Mouse (Mus musculus): ENCODE results near the gene Trappc4.
"Not testable (repeated sequence)": the region's sequence is repeated elsewhere in the genome, so short reads cannot be mapped to it uniquely, and the experiment has no call there.

Trappc4 gene

DNA sequence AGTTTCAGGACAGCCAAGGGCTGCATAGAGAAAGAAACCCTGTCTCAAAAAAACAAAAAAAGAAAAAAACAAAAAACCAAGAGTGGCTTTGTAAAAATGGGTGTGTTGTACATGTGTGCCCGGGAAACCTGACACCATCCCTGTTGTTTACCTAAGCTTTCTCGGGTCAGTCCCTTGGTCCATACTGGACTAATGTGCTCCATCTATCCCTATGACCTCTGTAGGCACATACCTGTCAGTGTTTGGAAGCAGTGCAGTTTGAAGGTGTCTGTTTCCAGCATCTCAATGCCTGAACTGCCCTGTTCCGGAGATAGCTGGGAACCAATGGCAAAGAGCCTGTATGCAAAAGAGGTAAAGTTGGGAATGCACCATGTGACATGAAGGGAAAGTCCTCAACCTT lies 2.4 kb downstream of the Trappc4 start:
- no peak for DNase-seq

DNA sequence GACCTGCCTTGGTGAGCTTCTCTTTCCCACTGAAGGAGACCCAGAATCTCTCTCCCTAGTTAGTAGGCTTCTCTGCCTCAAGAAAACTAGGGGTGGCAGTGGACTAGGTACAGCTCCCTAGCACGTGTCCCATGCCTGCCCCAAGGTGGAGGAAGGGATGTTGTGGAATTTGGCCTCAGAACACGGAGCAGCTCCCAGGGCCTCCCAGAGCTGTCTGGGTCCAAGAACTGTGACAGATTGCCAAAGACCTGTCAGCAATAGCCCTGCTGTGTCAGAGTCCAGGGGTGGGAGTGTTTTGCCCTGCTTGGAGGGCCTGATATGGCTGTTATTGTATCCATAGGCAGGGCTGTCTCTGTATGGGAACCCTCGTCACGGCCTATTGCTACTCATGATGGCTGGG lies 6.3 kb downstream of the Trappc4 start:
- DNase-seq: no peak

DNA sequence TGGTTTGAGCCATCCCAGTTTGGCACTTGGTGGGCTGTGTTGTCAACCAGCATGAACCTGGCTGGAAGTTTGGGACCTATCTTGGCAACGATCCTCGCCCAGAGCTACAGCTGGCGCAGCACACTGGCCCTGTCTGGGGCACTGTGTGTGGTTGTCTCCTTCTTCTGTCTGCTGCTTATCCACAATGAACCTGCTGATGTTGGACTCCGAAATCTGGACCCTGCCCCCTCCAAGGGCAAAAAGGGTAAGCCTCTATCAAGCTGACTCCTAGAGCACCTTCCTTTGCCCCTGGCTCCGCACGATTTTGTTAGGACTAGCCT lies 7.6 kb downstream of the Trappc4 start:
- no peak for DNase-seq

DNA sequence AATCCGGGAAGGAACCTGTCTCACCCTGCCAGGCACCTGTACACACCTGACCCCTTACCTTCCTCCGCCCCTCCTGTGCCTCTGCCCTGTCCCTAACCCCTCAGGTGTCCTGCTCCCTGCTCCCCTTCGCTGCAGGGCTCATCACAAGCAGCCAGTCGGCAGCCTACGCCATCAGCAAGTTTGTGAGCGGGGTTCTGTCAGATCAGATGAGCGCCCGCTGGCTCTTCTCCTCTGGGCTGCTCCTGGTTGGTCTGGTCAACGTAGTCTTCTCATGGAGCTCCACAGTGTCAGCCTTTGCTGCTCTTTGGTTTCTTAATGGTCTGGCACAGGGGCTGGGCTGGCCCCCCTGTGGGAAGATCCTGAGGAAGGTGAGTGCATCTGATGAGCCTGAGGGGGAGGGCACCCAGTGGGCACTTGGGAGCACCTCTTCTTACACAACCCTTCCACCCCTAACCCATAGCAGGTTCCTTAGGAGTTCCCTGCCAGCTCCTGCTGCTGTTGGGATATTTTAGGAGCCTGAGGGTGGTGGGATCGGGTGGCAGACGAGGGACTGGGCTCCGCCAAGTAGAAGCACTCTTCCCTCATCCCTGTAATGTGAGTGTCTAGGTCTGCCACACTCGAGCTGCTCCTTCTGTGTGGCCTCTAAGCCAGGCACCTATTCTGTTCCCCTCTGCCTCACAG lies 8.1 kb downstream of the Trappc4 start:
- no peak for DNase-seq

DNA sequence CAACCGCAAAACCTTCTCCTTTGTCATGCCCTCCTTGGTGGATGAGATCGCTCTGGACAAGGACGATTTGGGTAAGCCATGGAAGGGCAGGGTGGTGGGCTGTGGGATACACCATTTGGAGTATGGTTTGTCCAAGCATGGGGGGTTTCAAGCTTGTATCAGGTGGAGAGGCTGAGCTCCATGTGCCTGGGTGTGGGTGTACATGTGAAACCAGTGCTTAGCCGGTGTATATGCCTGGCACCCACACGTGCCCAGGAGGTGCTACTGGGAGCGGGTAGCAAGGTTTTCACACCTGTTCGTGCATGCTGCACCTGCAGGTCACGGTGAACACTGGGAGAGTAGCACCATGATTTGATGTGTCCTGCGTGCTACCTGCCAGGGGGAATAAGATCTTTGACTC lies 8.8 kb downstream of the Trappc4 start:
- DNase-seq: no peak

DNA sequence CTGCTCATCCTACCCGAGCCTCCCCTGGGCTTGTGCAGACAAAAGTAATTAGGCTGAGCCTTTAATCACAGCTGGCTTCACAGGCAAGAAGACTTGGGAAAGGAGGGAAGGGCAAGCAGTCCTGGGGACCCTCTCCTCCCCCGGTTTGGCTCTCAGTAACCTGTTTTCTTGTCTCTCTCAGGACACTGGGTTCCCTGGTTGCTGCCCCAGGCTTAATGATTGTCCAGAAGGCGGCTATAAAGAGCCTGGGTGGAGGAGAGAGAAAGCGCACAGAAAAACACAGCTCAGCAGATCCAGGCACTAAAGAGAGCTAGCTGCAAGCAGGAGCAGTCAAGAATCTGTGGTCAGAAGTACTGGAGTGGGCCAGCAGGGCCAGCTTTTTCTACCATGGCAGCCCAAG lies 9.3 kb downstream of the Trappc4 start:
- DNase-seq: no peak

DNA sequence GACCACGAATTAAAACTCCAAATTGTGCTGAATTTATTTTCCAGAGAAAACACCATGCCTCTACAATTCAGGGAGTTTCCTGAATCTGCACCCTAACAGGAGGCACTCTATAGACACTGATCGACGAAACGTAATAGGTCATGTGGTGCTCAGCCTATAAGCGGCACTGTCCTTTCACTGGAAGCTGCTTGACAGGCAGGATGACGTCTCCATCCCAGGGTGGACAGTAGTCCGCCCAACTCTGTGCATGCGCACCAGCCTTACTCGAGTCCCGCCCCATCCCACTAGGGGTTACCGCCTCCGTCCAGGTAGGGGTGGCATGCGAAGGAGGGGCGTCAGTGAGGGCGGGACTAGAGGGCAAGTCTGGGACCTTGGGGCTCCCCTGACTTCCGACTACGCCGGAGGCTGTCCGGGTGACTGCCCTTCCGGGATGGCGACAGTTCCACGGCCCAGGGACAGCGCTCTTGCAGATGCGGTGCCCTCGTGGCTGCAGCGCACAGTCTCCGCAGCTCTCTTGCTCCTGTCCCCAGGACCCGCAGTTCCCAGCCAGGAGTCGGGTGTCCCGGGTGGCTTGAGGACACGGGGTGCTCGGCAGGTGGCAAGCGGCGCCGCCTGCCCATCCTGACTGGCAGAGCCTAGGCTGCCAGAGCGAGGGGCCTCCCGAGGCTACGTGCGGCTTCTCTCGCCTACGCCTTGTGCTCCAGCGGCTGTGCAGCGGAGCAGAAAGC lies 10.6 kb downstream of the Trappc4 start, which contains the start of gene Slc37a4:
Gene Slc37a4 (plus strand): TSS at position 169 of the 728 bp plus-strand sequence.
- DNase-seq: peak; percentile 94 to 100

DNA sequence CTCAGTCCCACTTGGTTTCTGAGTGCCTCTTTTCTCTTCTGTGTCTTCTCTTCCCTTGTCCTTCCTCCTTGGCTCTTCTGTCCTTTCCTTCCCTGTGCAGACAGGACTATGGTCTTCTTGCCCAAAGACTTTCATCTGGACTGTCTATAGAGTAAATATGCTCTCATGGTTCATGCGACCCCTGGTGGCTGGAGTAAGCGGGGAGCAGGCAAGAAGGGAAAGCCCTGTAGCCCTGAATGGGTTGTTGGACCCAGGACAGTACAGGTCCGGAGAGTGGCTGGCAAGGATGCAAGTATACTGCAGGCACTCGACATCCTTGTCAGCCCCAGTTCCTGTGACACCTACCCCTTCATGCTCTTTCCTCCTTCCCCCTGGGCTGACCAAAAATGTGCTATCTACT lies 15.9 kb downstream of the Trappc4 start:
- DNase-seq: peak; percentile 75 to 79

DNA sequence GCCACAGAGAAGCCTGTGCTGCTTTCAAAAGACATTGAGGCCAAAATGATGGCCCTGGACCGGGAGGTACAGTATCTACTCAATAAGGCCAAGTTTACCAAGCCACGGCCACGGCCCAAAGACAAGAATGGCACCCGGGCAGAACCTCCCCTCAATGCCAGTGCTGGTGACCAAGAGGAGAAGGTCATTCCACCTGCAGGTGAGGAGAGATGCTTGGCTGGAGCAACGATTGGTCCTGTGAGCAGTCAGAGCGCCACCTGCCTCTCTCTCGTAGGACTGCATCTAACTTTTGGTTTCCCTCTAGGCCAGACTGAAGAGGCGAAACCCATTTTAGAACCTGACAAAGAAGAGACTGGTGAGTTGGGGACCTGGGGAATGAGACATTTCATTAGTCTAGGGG lies 18.1 kb downstream of the Trappc4 start:
- DNase-seq: peak; percentile 72 to 75

DNA sequence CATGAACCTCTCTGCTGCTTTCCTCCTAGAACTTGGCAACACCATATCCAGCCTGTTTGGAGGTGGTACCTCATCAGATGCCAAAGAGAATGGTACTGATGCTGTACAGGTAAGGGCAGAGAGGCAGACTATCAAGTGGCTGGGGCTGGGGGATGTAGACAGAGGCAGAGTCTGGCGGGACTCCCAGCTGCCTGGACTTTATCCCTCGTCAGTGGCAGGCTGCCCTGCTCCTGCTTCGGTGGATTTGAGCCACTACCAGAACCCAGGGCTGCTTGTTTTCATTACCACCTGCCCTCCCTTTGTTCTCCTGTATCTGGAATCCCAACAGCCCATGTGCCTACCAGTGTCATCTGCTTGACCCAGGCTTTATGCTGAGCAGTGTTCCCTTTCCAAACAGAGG lies 20.2 kb downstream of the Trappc4 start:
- no peak for DNase-seq

DNA sequence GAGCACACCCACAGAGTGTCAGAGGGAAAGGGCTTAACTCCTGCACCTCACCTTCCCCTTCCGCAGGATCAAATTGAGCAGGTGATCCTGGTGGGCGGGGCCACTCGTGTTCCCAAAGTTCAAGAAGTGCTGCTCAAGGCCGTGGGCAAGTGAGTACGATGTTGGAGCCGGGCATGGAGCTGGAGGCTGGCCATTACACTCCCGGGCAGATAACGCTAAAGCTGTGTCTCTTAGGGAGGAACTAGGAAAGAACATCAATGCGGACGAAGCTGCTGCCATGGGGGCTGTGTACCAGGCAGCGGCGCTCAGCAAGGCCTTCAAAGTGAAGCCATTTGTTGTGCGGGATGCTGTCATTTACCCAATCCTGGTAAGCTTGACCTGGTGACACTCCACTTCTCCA lies 22.8 kb downstream of the Trappc4 start:
- no peak for DNase-seq

DNA sequence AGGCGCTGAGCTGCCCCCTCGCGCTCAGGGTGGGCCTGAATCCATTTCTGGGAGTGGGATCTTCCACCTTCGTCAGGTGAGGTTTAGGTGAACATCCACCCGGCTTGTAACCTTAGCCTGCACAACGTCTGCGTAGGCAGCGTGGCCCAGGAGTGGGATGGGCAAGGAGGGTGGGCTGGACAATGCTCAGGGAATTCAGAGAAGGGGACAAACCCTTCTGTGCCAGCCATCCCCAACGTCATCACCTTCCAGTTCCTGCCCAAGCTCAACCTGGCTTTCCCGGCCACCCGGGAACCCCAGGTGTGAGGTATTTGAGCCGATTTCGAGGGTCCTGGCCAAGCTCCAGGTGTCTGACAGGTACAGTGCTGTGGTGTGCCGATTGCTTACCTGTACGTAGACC lies 27.5 kb downstream of the Trappc4 start:
- peak; percentile 31 to 50 for DNase-seq

DNA sequence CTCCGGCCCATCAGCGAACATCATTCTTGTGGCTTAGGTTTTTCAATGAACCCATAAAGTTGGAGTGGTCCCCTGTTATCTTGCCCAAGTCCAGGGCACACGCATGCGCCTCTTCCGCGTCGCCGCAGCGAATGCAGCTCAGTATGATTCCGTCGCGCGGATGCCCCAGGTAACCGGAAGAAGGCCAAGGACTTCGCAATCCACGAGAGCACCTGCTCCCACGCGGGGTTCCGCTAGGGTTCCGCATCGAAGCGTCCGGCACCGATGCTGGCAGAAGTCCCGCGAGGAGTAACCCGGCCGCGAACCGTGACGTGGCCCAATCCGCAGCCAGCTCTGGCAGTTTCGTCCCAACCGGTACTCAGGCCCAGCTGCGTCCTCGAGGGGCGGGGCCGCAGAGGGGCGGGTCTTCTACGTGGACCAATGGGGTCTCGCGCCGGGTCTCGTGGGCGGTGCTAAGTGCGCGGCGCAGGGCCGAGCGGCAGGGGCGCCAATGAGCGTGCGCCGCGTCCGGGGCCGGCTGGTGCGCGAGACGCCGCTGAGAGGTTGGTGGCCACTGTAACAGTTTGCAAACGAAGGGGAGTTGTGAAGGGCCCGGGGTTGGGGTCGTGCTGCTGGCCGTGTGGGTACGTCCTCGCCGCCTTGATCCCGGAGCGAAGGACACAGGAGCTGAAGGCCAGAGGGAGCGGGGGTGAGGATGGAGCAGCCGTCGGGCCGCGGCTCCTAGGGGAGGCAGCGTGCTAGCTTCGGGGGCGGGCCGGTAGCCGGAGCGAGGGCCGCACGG lies 28.2 kb downstream of the Trappc4 start, which contains the start of gene Hyou1:
Gene Hyou1 (plus strand): TSS at position 437 of the 781 bp plus-strand sequence.
- DNase-seq: peak; percentile 99 to 100

DNA sequence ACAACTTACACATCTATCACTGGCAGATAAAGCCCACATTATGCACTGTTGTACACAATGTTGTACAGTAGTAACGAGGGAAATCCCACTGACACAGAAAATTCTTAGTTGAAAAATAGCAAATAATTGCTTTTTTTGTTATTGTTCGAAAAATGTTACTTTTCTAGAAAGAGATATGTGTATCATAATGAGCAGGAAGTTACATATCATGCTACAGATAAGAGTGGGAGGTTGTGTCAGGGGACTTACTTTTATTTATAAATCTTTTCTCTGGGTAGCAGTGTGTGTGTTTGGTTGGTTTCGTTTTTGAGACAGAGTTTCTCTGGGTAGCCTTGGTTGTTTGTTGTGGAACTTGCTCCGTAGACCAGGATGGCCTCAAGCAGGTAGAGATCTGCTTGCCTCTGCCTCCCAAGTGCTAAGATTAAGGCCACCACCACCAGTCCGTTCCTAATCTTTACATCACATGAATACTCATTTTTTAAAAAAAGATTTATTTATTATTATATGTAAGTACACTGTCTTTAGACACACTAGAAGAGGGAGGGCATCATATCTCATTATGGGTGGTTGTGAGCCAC lies 29.2 kb downstream of the Trappc4 start:
- no peak for DNase-seq

DNA sequence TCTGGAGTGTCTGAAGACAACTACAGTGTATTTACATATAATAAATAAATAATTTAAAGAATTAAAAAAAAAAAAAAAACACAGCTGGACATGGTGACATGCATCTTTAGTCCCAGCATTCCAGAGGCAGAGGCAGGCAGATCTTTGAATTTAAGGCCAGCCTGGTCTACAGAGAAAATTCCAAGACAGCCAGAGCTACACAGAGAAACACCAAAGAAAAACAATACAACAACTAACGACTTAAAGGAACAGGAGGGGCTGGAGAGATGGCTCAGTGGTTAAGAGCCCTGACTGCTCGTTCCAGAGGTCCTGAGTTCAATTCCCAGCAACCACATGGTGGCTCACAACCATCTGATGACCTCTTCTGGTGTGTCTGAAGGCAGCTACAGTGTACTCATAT lies 30.1 kb downstream of the Trappc4 start:
- not testable (repeated sequence) for DNase-seq

DNA sequence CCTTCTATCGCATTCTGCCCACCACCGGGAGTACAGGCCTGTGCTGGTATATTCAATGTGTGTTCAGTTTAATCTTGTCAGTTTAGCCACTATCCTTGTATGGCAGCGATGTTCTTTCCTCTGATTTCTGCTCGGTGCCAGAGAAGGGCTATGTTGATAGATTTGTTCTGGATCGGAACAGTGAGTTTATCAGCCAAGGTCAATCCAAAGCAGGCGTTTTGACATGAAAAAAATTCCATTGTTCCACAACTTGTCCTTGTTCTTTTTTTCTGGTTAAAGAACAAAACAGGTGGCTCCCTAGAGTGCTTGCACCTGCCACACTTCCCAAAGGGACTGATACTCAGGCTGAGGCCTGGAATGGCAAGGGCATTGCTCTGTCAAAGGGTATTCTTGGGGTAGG lies 31.3 kb downstream of the Trappc4 start:
- DNase-seq: no peak

DNA sequence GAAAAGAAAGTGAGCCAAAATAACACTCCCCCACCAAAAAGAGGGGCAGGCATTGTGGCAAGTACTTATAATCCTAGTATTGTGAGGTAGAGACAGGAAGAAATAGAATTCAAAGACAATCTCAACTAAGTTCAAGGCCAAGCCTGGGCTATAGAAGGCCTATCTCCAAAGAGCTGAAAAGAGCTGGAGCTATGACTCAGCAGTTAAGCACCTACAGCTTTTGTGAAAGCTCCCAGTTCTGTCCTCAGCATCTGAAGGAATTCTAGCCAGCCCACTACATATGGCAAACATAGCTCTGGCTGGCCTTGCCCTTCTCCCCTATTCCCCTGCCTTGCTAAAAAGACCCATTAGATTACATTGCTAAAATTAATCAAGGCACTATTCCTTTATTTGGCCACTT lies 34.0 kb downstream of the Trappc4 start:
- DNase-seq: no peak

DNA sequence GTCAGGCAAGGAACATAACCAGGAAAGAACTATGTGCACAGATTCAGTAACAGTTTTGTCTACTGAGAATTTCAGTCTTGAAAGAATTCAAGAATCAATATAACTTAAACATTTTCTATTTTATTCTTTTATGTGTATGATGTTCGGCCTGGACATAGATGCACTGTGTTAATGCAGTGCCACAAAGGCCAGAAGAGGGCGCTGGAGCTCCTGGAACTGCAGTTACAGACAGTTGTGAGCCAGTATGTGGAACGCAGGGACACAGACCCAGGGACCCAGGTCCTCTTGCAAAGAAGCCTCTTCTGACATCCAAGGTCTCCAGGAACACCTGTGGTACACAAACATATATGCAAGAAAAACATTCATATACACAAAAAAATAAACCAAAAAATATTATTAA lies 42.9 kb downstream of the Trappc4 start:
- no peak for DNase-seq

DNA sequence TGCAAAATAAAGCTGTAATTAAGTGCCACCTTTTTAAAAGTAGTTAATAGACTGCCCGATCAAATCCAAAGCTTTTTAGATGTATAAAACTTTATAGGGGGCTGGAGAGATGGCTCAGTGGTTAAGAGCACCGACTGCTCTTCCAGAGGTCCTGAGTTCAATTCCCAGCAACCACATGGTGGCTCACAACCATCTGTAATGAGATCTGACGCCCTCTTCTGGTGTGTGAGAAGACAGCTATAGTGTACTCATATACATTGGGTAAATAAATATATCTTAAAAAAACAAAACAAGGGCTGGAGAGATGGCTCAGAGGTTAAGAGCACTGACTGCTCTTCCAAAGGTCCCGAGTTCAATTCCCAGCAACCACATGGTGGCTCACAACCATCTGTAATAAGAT lies 45.5 kb downstream of the Trappc4 start:
- not testable (repeated sequence) for DNase-seq

DNA sequence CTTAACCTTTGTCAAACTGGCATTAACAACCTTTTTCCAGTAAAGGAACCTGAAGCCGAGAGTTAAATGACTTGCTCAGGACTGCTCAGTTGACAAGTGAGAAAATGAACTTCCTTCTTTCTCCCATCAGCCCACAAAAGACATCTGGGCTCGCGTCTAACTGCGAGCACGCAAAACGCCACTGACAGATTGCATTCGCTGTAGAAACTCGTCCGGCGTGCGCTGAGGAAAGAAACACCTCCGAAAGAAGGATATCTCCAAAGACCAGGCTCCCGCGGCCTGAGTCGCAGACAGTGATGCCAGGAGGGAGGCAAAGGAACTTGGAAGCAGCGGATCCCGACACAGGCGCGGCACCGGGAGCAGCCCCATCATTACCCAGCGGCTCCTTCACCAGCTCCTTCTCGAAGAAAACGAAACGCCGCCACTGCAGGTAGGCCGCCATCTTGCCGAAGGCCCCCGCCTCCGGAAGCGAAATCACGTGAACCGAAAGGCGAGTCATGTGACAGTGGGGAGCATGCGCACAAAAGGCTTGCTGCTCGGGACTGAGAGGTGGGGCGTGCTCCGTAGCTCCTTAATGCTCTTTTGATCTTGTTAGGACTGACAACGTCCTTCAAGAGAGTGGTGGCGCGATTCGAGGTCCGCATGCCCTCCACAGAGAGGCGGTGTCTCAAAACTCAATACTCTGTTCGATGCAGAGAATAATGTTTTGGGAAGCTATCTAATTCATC lies 46.0 kb downstream of the Trappc4 start, which contains the start of gene Vps11:
Gene Vps11 (minus strand): TSS at position 481 of the 728 bp plus-strand sequence.
- peak; percentile 91 to 94 for DNase-seq

DNA sequence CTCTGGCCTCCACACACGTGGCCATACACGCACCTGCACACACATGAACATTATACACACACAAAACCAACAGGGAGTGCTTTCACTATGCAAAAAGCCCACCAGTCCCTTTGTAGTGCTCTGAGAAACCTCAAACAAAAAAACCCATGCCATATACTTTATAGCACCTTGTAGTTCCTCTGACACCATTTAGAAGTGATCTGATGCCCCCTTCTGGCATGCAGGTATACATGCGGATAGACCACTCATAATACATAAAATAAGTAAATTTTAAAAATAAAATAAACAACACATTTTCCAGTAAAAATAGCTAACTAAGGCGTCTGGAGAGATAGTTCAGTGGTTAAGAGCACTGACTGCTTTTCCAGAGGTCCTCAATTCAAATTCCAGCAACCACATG lies 50.2 kb downstream of the Trappc4 start:
- DNase-seq: no peak

Measured in cerebellum, adult 18-20 months (tissue).